Mouse (Mus musculus): Measurements from ENCODE around the gene Syngr2. TPM values are rescaled to one million over a fixed set of nuclear protein-coding genes. Genes with fewer than 3 reads are reported as not detected.
A peak's percentile ranks its signal among the peaks of the same experiment; 100 is the strongest.

Gene Syngr2
- total RNA-seq (2022) = 100 to 1,000 TPM; 123 to 137 (median 131) TPM

DNA sequence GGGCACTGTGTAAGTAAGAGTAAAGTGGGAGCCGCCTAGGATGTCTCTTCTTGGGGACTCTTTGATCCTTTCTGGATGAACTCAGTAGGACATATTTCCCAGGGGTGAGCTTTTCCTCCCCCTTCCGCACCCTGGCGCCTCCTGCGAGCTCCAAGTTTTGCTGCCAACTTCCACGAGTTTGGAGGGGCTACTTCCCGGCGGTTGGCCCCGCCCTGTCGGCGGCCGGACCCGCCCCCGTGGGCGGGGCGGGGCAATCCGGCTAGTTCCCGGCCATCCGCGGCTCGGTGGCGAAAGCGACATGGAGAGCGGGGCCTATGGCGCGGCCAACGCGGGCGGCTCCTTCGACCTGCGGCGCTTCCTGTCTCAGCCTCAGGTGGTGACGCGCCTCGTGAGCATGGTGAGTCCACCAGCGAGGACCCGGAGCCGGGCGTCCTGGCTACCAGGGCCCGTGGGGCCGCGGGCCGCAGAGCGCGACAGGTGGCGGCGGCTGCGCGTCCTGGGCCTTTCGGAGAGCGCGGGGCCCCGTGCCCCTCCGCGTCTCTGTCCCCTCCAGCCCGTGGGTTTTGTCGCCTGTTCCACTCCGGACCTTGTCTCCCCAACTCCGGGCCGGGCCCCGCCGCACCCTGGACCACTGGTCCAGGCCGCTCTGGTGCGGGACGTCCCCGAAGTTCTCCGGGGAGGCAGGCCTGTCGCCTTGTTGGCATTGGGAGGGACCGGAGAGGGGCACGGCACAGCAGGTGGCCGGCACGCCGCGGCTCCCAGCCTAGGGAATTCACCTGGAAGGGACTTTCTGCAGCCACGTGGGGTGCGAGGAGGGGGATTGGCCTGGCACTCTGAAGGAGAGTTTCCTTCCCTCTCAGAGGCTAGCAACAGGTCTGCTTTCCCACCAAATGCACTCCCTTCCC is at the start of gene Syngr2, which contains the start of gene Gm20708:
TSS of gene Syngr2 (plus strand) at position 262 of the 905 bp plus-strand sequence.
TSS of gene Gm20708 (plus strand) at position 262 of the 905 bp plus-strand sequence.
- DNase-seq (ENCODE audit: low spot score) = peak; percentile 68

- no peak for DNase-seq (ENCODE audit: low spot score)
Observed at GRCm38 (mm10) chr11:117760374-117761119, 48.9 kb upstream of the Syngr2 start.

DNA sequence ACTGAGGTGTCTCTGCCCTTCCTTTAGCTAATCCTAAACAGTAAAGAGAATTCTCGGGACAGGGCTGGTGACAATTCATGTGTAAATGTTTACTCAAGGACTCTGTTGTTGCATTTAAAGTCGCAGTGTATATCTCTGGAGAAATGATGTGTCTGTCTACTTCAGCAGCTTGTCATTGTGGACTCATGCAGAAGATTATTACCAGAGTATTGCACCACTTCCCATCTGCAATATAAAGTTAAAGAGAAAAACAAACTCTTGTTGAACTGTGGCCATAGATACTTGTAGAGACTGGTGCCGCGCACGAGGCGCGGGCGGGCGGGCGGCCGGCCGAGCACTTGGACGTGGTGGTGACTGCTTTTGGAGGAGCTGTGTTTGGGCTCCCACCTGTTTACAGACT is 47.7 kb upstream of the Syngr2 start:
- DNase-seq (ENCODE audit: low spot score) = no peak

- peak; percentile 44 for DNase-seq (ENCODE audit: low spot score)
Observed at GRCm38 (mm10) chr11:117762246-117762645, 47.2 kb upstream of the Syngr2 start.

DNA sequence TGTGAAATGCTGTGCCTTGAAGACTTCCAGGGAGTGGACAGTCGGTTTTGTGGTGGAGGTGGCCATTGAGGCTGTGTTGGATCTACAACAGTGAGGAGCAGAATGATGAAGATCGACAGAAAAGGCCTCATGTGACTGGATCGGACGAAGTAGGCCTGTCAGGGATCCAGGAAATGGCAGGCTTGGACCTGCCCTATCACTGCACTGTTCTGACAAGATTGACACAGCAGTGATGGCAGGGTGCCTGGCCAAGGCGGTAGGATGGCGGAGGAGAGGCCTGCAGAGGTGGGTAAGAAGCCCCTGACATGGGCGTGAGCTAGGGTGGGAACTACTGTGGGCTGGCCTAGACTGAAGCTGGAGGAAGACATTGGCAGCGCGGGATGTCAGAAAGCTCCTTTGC is 45.1 kb upstream of the Syngr2 start:
- no peak for DNase-seq (ENCODE audit: low spot score)

DNA sequence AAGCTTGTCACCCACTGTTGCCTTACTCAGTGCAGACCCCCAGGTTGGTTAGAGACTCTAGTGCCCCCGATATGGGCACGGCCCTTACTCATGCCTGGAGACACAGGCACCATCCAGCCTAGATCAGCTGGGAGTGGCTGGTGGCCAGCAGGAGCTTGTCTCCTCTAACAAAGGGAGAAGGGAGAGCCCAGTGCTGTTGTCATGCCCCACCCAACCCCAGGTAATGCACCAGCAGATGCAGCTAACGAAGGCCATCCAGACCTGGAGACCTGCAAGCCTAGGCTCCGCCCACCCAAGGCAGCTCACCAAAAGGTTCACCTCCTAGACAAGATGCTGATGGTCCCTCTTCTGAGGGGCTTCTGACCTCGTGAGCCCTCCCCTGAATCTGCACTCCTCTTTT is 44.1 kb upstream of the Syngr2 start:
- DNase-seq (ENCODE audit: low spot score) = no peak

DNA sequence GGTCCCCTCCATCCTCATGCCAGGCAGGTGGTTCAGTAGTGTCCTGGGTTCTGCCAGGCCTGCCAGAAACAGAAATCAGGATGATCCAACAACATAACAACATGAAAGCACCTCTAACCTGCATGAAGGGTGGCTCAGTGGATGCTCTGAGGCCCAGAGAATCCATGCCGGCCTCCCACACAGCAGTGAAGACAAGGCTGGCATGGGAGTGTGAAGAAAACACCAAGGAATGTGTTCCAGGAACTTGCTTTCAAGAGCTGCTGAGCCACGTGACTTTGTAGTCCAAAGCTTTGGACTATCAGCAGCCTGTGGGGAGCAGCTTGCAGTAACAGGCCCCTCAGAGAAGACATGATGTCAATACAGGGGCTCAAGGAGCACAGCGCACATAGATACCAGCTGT is 43.2 kb upstream of the Syngr2 start:
- no peak for DNase-seq (ENCODE audit: low spot score)

DNA sequence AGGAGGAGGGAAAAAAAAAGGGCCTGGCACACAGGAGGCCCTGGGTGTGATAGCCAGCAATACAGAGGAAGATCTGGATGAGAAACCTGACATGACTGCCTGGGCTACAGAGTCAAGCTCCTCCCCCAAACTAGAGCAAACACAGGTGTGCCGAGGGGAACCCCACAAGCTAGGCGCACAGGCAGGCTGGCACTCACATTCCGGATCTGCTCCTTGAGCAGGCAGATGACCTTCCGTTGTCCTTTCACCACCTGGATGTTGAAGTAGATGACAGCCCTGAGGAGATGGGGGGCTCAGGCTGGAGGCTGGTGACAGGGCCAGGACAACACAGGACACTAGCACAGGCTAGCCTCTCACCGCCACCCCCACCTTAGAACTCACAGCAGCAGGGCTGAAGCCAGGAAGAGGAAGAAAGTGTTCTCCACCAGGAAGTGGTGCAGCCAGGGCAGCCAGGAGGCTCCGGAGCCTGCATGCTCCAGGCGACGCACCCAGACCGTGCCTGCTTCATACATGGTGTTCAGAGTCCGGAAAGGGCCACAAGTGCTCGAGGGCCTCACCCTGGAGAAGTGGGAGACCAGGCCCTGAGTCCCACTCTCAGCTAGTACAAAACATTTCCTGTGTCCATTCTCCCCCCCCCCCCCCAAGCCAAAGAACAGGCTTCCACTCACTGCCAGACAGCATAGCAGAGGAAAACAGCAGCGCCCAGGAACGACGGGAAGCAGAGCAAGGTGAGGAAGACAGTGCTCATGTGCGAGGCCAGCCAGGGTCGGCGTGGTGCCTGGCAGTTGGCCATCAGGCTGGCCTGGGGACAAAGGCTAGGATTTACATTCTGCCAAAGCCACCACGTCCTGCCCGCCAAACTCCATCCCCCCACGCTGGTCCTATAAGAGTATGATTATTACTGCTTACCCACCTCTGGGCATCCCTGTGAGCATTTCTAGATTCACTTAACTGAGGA is 40.5 kb upstream of the Syngr2 start:
- no peak for DNase-seq (ENCODE audit: low spot score)

DNA sequence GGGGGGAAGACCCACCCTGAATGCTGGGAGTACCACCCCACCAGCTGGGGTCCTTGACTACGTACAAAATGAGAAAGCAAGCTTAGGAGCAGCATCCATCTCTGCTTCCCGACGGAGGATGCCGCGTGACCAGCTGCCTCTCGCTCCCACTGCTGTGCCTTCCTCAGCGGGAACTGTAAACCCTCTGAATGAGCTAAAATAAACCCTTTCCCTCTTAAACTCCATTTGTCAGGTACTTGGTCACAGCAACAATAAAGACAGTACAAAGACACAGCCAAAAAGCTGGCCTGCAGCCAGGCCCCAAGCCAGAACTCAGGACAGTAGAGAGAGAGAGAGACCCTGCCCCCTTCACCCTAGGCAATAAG is 39.8 kb upstream of the Syngr2 start:
- no peak for DNase-seq (ENCODE audit: low spot score)

DNA sequence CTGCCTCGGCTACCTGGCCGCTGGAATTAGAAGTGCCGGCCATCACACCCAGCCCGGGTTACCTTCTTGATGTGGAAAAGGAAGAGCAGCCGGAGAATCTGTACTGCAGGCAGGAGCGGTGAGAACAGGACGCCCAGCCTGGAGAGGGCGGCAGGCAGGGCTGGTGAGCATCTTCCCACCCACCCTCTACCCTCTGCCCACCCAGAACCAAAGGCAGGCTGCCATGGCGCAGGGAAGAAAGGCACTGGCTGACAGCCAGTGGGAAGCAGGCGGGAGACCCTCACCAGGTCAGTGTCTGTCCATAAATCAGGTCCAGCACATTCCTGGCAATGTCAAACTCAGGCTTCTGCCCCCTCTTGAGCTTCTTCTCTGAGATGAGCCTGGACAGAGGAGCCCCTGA is 39.1 kb upstream of the Syngr2 start:
- DNase-seq (ENCODE audit: low spot score) = no peak

GRCm38 (mm10) chr11:117772352-117772751 is 37.1 kb upstream of the Syngr2 start:
- DNase-seq (ENCODE audit: low spot score) = no peak

DNA sequence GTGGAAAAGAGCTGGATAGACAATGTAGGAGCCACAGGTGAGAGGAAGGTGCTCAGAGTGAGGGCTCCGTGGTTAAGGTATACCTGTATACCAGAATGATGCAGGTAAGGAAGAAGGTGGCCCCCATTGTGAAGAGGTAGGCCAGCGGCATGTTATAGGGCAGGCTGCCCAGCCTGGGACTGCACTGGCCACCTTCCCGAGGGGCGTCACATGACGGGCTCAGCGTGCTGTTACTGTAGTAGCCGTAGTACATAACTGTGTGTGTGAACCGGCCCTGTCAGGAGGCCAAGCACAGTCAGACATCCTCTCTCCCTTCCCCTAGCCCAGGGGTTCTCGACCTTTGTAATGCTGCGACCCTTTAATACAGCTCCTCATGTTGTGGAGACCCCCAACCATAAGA is 34.5 kb upstream of the Syngr2 start:
- DNase-seq (ENCODE audit: low spot score) = peak; percentile 25

DNA sequence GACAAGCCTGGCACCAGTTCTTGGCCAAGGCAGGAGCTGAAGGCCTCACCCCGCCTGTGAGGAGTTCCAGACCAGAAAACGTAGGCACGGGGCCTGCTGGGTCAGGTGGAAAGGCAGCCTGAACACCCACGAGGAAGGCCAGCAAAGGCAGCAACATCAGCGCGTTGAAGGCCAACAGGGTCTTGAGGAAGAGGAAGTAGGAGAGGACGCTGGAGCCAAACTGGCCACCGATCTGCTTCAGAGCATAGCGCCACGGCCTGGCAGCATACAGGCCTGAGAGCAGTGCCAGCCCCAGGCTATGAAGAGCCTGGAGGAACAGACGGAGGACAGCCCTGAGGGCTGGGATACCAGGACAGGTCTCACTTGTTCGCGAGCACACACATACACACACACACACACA is 33.9 kb upstream of the Syngr2 start:
- no peak for DNase-seq (ENCODE audit: low spot score)

DNA sequence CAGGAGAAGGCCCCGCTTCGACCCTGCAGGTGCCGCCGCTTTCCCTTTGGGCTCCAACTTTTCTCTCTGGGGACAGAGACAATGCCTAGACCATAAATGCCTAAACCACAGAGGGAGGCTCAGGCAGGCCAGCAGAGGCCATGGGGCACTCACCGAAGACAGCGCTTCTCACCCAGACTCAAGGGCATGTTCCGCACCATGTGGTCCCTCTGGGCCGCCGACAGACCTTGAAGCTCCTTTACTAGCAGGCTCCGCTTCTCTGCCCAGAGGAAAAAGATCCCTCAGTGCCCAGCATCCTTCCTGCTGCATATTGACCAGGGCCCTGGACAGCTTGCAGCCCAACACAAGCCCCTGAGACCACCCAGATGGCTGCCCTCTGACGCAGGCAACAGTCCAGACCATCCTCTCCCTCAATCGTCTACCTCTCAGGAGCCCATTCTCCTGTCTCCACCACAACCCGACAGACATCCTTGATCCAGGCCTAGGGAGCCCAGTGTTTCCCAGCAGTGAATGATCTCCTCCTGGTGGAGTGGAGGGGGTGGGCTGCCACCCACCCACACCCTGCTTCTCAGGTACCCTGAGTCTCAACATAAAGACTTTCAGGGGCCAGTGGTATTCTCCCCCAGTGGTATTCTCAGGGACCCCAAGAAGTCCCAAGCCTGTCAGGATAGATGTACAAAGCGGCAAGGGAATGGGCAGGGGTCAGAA is 33.2 kb upstream of the Syngr2 start:
- DNase-seq (ENCODE audit: low spot score) = no peak

GRCm38 (mm10) chr11:117777111-117777510 is 32.4 kb upstream of the Syngr2 start:
- DNase-seq (ENCODE audit: low spot score) = no peak

DNA sequence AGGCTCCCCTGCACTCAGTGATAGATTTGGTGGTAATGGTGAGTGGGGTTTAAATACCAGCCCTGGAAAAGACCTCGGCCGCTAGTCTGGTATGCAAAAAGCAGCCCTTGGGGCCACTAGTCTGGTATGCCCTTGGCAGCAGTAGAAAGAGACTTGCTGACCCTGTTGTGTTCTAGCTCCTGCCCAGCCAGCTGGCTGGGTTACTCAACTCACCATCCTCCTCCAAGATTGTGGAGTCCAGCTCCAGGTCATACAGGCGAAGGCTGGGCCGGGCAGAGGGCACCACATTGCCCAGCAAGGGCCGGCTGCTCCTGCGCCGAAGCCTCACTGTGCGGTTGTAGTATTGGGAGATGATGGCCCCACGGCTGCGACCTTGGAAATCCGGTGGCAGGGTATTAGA is 31.4 kb upstream of the Syngr2 start:
- no peak for DNase-seq (ENCODE audit: low spot score)

GRCm38 (mm10) chr11:117778851-117779433 is 30.5 kb upstream of the Syngr2 start:
- DNase-seq (ENCODE audit: low spot score) = no peak

- peak; percentile 84 for DNase-seq (ENCODE audit: low spot score)
Observed at GRCm38 (mm10) chr11:117779434-117780198, 29.9 kb upstream of the Syngr2 start.

DNA sequence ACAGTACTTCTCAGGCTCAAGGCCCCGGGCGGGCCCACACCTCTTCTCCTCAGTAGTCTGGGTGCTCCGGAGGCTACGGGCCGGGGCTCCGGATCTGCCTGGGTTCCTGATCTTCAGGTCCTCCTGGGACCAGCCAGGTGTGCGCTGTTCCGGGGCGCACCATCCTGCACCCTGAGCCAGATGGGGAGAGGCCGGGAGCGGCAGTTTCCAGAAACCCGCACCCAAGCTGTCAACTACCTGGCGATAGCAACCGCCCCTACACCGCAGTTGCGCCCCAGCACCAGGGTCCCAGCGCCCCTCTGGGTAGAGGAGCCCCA is 29.3 kb upstream of the Syngr2 start:
- no peak for DNase-seq (ENCODE audit: low spot score)

DNA sequence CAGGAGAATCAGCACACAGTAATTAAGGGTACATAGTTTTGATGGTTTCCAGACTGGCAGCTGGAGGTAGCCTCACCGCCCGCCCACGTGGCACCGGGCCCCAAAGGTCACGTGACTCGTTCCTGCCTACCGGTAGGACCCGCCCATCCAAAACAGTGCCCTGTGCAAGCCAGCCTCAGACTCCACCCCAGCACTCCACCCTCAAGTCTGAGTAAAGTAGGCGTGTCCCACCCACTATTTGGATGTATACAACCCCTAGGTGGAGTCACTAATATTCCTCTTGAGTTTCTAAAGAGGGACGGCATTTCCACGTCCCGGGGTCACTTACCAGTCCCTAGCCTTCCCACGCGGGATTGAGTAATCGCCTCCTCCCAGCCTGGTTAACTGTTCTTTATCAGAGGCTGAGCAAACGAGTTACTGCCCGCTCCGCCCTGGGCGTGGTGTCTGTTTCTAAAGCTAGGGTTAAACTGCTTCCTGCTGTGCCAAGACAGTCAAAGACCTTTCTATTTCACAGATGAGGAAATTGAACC is 28.8 kb upstream of the Syngr2 start:
- peak; percentile 89 for DNase-seq (ENCODE audit: low spot score)
